Mouse (Mus musculus) adrenal gland, postnatal 14 days (tissue): ENCODE data around the gene Ifitm1. TPM values are rescaled to one million over a fixed set of nuclear protein-coding genes. Genes with fewer than 3 reads are reported as not detected.
"Not testable (repeated sequence)": the region's sequence is repeated elsewhere in the genome, so short reads cannot be mapped to it uniquely, and the experiment has no call there.

ENCODE experiments used
- DNase-seq: peaks from one replicate; pipeline ENCODE4 v3.0.0; 2021; ENCODE audit warnings: mixed read lengths
- total RNA-seq: library from RNA; stranded (reverse); gene quantifications from 2 replicates; pipeline ENCODE4 v1.2.3, GENCODE M21; 2021

Gene Ifitm1
- total RNA-seq, 1 experiment from 2014 or later = 7.3 TPM

GRCm38 (mm10) chr7:140951051-140951450, 16.0 kb upstream of the Ifitm1 start:
- peak; percentile 41 for DNase-seq

DNA sequence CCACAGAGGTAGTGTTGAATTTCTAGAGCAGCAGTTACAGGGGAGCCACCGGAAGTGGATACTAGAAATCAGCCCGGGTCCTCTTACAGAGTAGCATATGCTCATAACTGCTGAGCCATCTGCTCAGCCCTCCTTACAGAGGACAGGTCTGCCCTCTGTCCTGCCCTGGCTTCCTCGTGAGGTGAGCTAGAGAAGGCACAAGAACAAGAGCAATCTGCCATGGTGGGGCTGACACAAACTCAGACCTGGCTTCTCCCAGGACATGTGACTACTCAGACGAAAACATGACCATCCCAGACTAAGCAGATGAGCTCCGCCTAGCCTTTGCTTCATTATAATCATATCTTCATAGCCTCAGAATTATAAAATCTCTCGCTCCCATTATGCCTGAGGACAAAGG, 15.3 kb upstream of the Ifitm1 start:
- DNase-seq = no peak

- DNase-seq = no peak
Measured at GRCm38 (mm10) chr7:140952441-140952840, 14.6 kb upstream of the Ifitm1 start.

DNA sequence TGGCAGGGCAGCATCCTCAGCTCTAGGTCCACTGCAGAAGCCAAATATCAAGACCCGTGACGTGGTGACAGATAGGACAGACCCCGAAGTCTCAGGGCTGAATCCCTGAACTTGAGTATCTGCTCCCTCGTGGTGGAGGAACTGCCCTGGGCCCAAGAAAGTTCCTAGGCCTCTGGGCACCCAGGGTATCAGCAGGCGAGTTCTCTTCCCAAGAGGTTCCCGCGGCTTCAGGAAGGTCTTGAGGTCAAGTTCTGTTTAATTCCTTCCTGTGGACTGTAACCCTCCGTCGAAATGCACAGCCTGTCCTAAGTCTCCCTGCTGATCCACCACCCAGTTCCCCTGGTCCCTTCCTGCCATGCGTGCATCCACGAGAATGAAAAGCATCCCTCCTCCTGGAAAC, 13.9 kb upstream of the Ifitm1 start:
- DNase-seq = no peak

- no peak for DNase-seq
Measured at GRCm38 (mm10) chr7:140953800-140954732, 13.0 kb upstream of the Ifitm1 start.

- DNase-seq = peak; percentile 42
Measured at GRCm38 (mm10) chr7:140954733-140955071, 12.3 kb upstream of the Ifitm1 start.

DNA sequence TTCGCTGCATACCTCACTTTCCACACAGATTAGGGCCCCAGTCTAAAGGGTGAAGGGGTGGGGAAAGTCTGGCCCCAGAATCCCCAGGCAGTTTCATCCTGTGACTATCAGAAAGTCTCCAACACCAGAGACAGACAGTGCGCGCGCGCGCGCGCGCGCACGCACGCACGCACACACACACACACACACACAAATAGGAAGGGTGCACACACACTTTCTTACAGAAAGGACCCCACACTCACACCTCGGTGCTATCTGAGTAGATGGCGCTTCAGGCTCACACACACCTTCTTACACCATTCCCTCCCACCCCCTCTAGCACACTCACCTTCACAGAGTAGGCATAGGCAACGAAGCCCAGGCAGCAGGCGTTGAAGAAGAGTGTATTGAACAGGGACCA, 11.7 kb upstream of the Ifitm1 start:
- no peak for DNase-seq

DNA sequence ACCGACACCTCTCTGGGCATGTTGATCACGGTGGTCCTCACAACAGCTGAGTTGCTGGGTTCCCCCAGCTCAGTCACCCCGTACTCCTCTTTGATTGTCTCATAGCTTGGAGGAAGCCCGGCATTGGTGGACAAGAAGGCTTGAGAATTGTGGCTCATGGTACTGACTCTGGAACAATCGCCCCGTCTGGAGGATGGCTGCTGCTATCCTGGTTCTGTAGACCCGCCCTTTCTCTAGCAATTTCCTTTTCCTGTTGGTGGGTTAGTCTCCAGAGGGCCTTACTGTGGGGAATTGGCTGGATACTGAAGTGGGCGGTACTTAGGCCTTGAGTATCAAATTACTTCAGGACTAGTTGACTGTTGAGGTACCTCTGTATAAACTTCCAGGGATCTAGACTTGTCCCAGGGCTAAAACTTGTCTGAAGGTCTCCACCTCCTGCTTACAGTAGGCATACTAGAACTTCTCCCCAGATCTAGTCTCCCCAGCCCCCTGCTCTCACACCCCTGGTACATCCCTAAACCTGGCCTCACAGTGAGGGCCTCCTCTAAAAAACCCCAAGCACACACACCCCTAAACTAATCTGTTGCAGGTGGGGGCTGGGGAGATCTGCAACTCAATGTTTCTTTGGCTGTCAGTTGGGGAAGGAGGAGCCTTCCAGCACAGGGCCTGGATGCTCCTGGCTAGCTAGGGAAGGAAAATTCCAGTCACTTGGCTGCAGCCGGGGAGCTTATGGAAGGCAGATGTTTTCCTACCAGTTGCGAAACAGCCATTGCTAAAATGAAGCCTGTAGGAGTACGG, 11.1 kb upstream of the Ifitm1 start, which contains the start of the genes Gm45717 and Ifitm2:
TSS of gene Gm45717 (minus strand) at position 180 of the 798 bp plus-strand sequence.
TSS of gene Ifitm2 (minus strand) at position 230 of the 798 bp plus-strand sequence.
- peak; percentile 87 for DNase-seq

- DNase-seq = no peak
Measured at GRCm38 (mm10) chr7:140956556-140956869, 10.5 kb upstream of the Ifitm1 start.

DNA sequence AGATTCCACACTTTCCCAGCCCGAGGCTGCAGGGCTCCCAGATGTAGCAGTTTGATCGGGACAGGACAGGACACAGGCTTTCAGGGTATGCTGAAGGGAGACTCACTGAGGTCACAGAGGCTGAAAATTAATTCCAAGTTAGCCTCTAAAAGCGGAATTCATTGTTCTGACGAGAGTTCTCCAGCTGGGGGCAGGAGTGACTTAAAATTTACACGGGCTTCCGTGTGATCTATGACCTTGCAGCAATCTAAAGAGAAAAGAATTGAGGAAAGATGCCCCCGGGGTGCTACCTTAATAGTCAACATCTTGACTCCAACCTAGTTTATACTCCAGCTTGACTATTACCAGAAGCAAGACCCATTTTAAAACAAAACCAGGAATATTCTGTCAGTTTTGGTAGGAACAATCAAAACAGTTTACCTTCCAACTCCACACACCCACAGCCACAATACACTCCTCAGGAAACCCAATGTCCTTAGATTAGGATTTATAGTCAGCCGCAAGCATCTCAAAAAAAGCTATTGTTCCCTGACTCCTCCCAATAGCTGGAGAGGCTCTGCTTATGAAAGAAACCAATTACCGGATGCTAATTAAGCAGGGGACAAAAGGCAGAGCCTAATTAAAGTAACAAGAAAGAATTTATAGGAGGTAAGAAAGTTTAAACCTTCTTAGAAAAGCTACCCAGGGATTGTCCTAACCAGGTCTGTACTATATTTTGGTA, 7.7 kb upstream of the Ifitm1 start:
- peak; percentile 59 for DNase-seq

- no peak for DNase-seq
Measured at GRCm38 (mm10) chr7:140960026-140960425, 7.0 kb upstream of the Ifitm1 start.

GRCm38 (mm10) chr7:140961416-140961815, 5.6 kb upstream of the Ifitm1 start:
- DNase-seq = no peak

DNA sequence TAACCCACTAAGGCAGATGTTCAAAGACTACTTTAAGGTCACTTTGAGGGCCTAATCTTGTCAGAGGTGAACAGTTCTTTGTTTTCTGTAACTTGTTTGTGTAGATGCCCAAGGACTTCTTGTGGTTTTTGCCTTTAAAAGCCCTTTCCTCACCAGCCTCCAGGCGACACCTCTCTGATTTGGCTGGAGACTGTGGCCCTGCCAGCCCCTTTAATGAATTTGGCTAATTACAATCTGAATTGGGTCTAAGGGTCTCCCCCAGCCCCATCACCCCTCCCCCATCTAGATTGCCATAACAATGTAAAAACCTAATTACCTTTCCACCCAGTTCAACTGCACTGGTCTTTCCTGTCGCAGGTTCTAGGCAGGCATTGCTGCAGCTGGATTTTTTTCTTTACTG, 4.3 kb upstream of the Ifitm1 start:
- no peak for DNase-seq

DNA sequence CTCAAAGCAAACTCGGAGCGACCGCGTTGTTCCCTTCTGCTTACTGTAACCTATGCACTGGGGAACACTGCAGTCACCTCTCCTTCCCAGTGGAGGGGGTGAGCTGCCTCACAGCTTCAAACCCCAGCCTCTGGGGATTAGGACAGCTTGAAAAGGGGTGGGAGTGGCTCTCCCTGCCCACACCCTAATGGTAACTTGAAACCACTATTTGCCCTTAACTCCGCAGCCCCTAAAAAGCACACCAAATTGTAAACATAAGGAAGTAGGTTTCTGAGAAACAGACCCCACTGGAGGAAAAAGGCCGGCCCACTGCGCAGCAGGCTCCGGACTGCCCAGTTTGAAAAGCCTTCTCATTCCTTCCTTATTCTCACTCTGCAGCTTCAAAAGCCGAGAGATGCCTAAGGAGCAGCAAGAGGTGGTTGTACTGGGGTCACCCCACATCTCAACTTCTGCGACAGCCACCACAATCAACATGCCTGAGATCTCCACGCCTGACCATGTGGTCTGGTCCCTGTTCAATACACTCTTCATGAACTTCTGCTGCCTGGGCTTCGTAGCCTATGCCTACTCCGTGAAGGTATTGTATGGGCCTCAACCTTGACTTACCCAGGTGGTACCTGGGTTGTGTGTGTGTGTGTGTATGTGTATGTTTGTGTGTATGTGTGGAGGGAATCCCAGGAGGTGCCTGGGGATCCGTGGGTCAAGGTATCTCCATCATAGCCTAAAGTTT, 1.0 kb downstream of the Ifitm1 start:
- DNase-seq = no peak

GRCm38 (mm10) chr7:140968710-140969109, 1.7 kb downstream of the Ifitm1 start:
- not testable (repeated sequence) for DNase-seq

GRCm38 (mm10) chr7:140970931-140971330, 3.9 kb downstream of the Ifitm1 start:
- no peak for DNase-seq

GRCm38 (mm10) chr7:140971479-140972171, 4.6 kb downstream of the Ifitm1 start:
- DNase-seq = no peak

DNA sequence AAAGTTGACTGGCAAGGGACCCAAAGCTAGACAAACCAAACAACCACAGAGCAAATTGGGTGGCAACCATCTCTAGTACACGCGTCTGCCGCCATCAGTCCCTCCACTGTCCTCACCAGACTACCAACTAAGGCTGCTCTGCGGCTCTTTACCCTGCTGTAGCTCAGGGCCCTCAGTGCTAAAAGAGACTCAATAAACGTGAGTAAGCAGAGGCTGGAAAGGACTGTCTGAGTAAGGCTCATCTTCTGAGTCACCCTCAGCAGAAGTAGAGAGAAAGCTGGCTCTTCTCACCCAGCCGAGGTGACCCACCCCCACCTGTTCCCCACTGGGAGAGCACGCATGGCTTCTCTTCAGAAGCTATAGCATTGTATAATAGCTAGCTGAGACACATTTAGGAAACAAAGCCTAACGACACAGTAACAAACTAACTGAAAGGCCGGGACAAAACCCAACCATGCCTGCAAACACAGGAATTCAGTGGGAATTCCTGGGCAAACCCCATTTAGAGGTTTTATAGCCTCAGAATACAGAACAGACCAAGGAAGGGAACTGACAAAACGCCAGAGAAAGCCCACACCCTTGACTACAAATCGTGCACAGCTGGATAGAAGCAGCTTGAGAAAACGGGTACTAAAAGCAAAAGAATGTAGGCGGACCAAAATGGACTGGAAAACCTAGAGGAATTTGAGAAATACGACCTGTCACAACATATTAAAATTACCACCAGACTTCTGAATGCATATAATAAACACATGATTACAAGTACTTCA, 6.6 kb downstream of the Ifitm1 start:
- DNase-seq = no peak

DNA sequence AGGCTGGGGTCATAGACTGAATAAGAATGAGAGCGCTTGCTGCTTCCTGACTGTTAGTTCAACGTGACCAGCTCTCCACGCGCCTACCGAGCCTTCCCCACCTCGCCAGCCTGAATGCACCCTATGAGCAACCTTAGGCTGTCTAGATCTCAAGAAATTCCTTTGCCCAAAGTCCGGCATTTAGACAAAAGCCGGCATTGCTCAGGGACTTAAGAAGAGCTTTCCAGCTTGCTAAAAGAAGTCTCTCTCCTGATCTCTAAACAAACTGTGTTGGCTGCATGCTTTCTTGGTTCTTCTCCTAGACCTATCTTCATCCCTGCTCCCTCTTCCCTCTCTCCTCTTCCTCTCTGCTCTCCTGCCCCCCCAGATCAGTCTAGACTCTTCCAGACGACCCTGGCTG, 7.9 kb downstream of the Ifitm1 start:
- no peak for DNase-seq

GRCm38 (mm10) chr7:140975465-140975864, 8.4 kb downstream of the Ifitm1 start:
- DNase-seq = no peak
